Mouse (Mus musculus) cerebellum, postnatal 25 days (tissue): ENCODE measurements around the gene Eif3g.

Experiments
- DNase-seq, 2 experiments: peaks; one replicate each; pipeline ENCODE4 v3.0.0; 2021; ENCODE audit warnings: mixed read lengths in 2 of 2

Eif3g gene

GRCm38 (mm10) chr9:20898511-20899073, at the start of gene Eif3g:
TSS of gene Eif3g (minus strand) at chr9:20898623.
- peak; percentile 89 to 93 for DNase-seq

GRCm38 (mm10) chr9:20946066-20946880, 47.9 kb upstream of the Eif3g start:
- DNase-seq = no peak

- no peak for DNase-seq
These were observed 46.4 kb upstream of the Eif3g start for GRCm38 (mm10) chr9:20944697-20945370.

- DNase-seq = no peak
These were observed 45.5 kb upstream of the Eif3g start for GRCm38 (mm10) chr9:20943911-20944310.

GRCm38 (mm10) chr9:20943396-20943795, 45.0 kb upstream of the Eif3g start:
- peak; percentile 17 to 23 for DNase-seq

- no peak for DNase-seq
These were observed 24.8 kb upstream of the Eif3g start for GRCm38 (mm10) chr9:20923258-20923657.

- no peak for DNase-seq
These were observed 17.7 kb upstream of the Eif3g start for GRCm38 (mm10) chr9:20916160-20916559.

- no peak for DNase-seq
These were observed 11.5 kb upstream of the Eif3g start for GRCm38 (mm10) chr9:20909948-20910347.

- no peak for DNase-seq
These were observed 3.7 kb upstream of the Eif3g start for GRCm38 (mm10) chr9:20902174-20902491.

GRCm38 (mm10) chr9:20901466-20902173, 3.2 kb upstream of the Eif3g start:
- DNase-seq = no peak

GRCm38 (mm10) chr9:20897736-20898510, 500 bp downstream of the Eif3g start:
- DNase-seq = no peak

- no peak for DNase-seq
These were observed 3.0 kb downstream of the Eif3g start for GRCm38 (mm10) chr9:20895382-20895781.

- DNase-seq = no peak
These were observed 3.8 kb downstream of the Eif3g start for GRCm38 (mm10) chr9:20894629-20895028.

- no peak for DNase-seq
These were observed 4.7 kb downstream of the Eif3g start for GRCm38 (mm10) chr9:20893590-20894343.

GRCm38 (mm10) chr9:20893069-20893468, 5.4 kb downstream of the Eif3g start:
- no peak for DNase-seq

- DNase-seq = no peak
These were observed 6.2 kb downstream of the Eif3g start for GRCm38 (mm10) chr9:20892104-20892653.

GRCm38 (mm10) chr9:20891339-20892103, 6.9 kb downstream of the Eif3g start:
- no peak for DNase-seq

GRCm38 (mm10) chr9:20890411-20890810, 8.0 kb downstream of the Eif3g start:
- DNase-seq = no peak

- no peak for DNase-seq
These were observed 9.0 kb downstream of the Eif3g start for GRCm38 (mm10) chr9:20889185-20890141.
